Mouse (Mus musculus) MN1 (cell line): ENCODE measurements at regions not wholly inside any gene's neighbourhood (a gene's known extent, or its start where the extent isn't known, plus 50 kb on each side); places are given as distances from the start of the nearest gene placed in this dataset.

Source experiments
- DNase-seq: peaks from one replicate; pipeline ENCODE4 v3.0.0-alpha.2; 2016; ENCODE audit warnings: low spot score

DNA sequence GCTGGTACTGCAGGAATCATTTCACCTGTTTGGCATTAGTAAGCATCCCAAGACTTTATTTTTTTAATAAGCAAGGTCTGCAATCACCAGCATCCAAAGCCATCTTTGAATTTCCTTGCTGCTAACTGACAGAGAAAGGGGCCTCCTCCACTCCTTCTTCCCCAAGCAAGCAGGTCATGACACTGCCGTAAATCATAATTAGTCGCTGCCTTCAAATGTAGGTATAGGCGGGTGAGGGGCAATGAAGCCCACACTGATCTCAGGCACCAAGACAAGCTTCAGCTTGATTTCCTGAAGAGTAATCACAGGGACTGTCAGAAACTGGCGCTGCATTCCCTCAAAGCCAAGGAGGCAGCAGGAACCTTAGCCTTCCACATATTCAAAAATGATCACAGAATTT, 73.3 kb upstream of the Ptprt start:
- no peak for DNase-seq

DNA sequence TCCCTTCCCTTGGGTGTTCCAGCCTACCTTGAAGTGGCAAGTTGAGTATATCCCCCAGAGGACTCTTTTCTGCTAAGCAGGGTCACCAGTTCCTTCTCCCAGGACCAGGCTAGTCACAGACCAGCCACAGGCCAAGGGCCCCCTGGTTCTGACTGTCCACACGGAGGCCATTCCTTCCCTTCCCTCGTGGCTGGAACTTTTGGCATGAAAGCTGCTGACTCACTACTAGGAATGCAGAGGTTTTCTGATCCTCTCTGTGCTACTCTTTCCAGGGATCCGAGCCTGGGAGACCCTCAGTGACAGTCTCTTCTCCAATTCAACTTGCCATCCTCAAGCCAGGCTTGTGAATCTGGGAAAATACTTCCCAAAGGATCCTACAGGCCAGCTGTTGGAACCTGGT, 59.1 kb upstream of the Ptprt start:
- DNase-seq: no peak

DNA sequence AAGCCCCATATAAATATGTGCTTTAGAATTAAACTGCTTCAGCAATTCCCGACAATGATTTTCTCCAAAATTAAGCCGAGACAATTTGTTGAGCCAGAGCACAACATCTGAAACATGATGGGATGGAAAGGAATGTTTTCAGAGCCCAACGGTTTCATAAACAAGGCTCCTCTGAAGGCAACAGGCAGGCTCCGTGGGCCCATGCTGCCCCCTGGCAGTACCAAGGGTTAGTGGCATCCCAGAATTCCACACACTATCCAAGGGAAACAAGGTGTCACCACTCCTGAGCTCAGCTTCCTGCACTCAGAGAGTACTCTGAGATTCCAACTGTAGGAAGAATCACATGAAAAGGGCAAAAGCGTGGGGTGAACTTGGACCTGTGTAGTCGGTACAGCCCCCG, 57.5 kb upstream of the Ptprt start:
- no peak for DNase-seq

DNA sequence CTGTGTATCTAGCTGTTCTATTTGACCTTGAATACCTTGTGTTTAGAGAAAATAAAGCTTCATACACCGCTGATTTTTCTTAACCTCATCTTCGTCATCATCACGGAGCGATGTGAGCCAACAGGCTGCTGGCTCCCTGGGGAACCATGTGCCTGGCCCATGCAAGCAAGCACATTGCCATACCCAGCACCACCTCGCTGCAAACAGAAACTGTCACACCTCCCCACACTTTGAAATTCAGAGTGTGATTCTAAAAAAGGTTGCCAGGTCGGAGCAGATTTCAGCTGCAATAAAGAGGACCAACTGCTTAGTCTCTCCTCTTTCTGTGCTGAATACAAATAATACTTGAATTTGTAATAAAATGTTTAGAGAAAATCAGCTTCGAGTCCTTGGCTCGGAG, 54.0 kb upstream of the Ptprt start:
- no peak for DNase-seq

DNA sequence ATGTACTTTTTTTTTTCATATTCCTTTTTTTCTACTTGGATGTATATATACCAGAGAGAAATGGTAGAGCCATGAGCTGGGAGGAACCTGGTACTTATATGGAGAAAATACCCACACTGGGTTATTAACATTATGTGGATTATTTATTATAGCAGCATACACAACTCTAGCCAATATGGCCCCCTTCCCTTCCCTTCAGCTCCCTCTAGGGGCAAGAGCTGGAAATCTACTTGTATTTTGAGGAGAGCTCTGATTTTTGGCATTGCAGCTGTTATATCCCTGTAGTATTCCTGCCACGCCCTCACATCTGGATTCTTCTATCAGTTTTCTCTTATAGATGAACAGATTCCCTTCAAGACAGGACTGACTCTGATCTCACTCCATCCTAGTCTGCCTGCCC, 52.0 kb upstream of the Ptprt start:
- DNase-seq: no peak

DNA sequence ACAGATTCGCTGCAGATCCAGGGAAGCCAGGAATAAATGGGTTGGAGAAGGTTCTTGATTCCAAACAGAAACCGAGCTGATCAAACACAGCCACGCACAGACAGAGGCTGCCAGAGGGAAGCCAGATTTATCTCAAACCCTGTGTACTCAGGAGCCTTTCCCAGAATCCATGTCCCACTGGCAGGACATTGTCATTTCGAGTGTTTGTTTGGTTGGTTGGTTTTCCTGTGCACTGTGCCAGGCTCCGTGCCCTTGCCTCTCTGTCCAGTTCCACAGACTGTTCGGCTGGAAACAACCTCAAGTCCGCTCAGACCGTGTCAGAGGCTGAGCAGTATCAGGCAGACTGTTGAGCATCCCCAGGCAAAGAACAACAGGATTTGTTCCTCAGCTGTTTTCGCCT, 51.4 kb upstream of the Ptprt start:
- DNase-seq: no peak
